Mouse (Mus musculus): ENCODE results near the gene Parp2. TPM values are rescaled to one million over a fixed set of nuclear protein-coding genes. Genes with fewer than 3 reads are reported as not detected.

The Parp2 gene
- polyA plus RNA-seq (2015; fragmentation: Nextera tagmentation; extraction: Ambion mirVana): 43.6 and 48.7 TPM in 2 replicates

GRCm38 (mm10) chr14:50807487-50808072 lies at the start of gene Parp2, which contains the start of gene Ccnb1ip1:
TSS of gene Parp2 (plus strand) at chr14:50807841.
TSS of gene Ccnb1ip1 (minus strand) at chr14:50807732.
- Histone ChIP-seq H3K4me1 (peaks cover 7% of the 10 kb centered on the region), H3K27me3 (replicated peaks) (no peaks in the 10 kb centered on the region), H3K9ac (replicated peaks) (peak within 1 kb of the TSS; percentile 60), H3K4me2 (peak within 1 kb of the TSS; percentile 65), H3K36me3 (peaks cover 21% of the 10 kb centered on the region), H3K27ac (replicated peaks) (peak within 1 kb of the TSS; percentile 92), H3K9me3 (replicated peaks) (no peaks in the 10 kb centered on the region), H3K4me3 (replicated peaks) (peak within 1 kb of the TSS; percentile 58)
- peak; percentile 97 for ATAC-seq (ENCODE audit: low FRiP score)
- WGBS: under 1% methylated on average over 42 of the region's 42 CpGs

- Histone ChIP-seq H3K4me1 (no peaks in the 10 kb centered on the region), H3K4me3 (replicated peaks) (no peak overlapping the region), H3K27me3 (replicated peaks) (no peaks in the 10 kb centered on the region), H3K27ac (replicated peaks) (no peak overlapping the region), H3K36me3 (peaks cover 7% of the 10 kb centered on the region), H3K9ac (replicated peaks) (no peak overlapping the region), H3K9me3 (replicated peaks) (no peaks in the 10 kb centered on the region), H3K4me2 (no peak overlapping the region)
- ATAC-seq (ENCODE audit: low FRiP score): no peak
- 68% methylated on average over 5 of the region's 5 CpGs for WGBS
Measured at GRCm38 (mm10) chr14:50758416-50759085, 49.1 kb upstream of the Parp2 start.

DNA sequence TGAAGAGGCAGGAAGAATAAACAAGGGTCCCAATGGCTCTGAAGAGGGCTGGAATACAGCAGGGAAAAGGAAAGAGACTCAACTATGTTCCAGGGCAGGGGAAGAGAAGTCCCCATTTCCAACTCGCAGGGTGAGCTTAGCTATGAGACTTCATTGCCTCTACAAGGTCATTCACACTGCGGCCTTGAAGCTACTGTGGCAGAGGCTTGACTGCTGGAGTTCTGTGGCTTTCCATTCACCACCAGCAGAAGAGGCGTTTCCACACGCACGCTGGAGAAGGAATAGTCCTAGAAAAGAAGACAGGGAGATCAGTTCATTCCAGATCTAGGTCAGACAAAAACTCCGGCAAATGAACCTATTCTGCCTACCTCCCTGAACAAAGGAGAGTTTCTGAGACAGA lies 41.9 kb upstream of the Parp2 start:
- Histone ChIP-seq H3K27ac (replicated peaks) (no peak overlapping the region), H3K4me3 (replicated peaks) (no peak overlapping the region), H3K9me3 (replicated peaks) (no peaks in the 10 kb centered on the region), H3K9ac (replicated peaks) (no peak overlapping the region), H3K4me1 (no peaks in the 10 kb centered on the region), H3K36me3 (peaks cover 61% of the 10 kb centered on the region), H3K27me3 (replicated peaks) (no peaks in the 10 kb centered on the region), H3K4me2 (no peak overlapping the region)
- 95% methylated on average over 6 of the region's 6 CpGs for WGBS
- ATAC-seq (ENCODE audit: low FRiP score): no peak

DNA sequence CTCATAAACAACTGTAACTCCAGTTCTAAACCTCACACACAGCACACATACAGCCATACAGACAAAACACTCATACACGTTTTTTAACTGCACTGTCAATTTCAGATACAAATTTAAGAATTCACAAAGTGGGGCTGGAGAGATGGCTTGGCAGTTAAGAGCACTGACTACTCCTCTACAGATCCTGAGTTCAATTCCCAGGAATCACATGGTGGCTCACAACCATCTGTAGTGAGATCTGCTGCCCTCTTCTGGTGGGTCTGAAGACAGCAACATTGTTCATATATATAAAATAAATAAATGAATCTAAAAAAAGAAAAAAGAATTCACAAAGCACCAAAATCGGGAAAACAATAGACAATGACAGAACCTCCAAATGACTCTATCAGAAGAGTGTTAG lies 36.3 kb upstream of the Parp2 start:
- Histone ChIP-seq H3K27ac (replicated peaks) (no peak overlapping the region), H3K4me1 (no peaks in the 10 kb centered on the region), H3K27me3 (replicated peaks) (no peaks in the 10 kb centered on the region), H3K4me3 (replicated peaks) (no peak overlapping the region), H3K9me3 (replicated peaks) (no peaks in the 10 kb centered on the region), H3K4me2 (no peak overlapping the region), H3K9ac (replicated peaks) (no peak overlapping the region), H3K36me3 (peaks cover 81% of the 10 kb centered on the region)
- ATAC-seq (ENCODE audit: low FRiP score): no peak
- WGBS: 82% methylated on average over 2 of the region's 2 CpGs

DNA sequence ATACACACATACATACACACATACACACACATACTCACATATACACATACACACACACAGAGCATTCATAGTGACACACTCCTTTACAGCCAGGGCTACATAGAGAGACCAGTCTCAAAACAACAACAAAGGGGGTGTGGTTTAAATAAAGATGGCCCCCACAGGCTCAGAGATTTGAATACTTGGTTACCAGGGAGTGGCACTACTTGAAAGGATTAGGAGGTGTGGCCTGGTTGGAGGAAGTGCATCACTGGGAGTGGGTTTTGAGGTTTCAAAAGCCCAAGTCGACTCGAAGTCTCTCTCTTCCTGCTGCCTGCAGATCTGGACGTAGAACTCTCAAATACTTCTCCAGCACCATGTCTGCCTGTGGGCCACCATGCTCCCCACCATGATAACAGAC lies 25.5 kb upstream of the Parp2 start:
- peaks cover 16% of the 10 kb centered on the region for H3K4me1 ChIP-seq
- ATAC-seq (ENCODE audit: low FRiP score): no peak
- no peak overlapping the region for H3K4me2 ChIP-seq
- no peak overlapping the region for H3K4me3 ChIP-seq (replicated peaks)
- H3K27ac ChIP-seq (replicated peaks): no peak overlapping the region
- 94% methylated on average over 3 of the region's 3 CpGs for WGBS
- no peaks in the 10 kb centered on the region for H3K27me3 ChIP-seq (replicated peaks)
- H3K9ac ChIP-seq (replicated peaks): no peak overlapping the region
- peaks cover 26% of the 10 kb centered on the region for H3K36me3 ChIP-seq
- no peaks in the 10 kb centered on the region for H3K9me3 ChIP-seq (replicated peaks)

DNA sequence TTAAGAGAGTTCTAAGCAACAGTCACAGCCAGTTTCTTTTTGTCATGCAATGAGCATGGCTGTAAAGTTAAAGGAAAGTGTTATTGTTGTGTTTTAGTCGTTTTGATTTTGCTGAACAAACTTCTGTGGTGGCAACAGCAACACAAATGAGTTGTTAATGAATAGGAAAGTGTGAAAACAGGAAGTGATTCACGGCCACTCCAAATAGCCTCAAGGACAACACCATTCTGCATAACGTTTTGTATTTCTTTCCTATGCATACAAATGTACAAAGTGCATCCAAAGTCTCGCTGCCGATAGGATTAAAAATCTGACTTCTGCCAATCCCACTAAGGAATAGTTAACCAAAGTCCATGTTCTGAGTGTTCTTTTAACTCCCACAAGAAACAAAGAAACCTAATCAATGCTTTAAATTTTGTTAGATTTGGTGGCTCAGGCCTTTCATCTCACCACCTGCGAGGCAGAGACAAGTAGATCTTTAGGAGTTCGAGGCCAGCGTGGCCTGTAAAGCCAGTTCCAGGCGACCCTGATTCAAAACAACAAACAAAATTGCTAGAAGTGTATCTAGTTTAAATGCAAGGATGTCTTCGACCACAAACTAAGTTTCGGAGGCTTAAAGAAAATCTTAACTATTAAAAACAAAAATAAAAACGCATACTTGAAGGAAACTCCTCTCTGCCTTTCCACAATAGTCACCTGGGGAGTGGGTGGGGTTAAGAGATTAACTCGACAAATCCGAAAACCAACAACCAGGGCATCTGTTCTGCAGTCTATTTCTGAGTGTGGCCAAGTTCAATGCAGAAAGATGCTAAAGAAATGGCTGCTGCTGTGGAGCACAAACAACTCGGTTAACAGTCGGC lies 23.0 kb upstream of the Parp2 start:
- Histone ChIP-seq H3K27me3 (replicated peaks) (no peaks in the 10 kb centered on the region), H3K36me3 (peaks cover 19% of the 10 kb centered on the region), H3K4me3 (replicated peaks) (peak overlapping the region; percentile 85), H3K9ac (replicated peaks) (peak overlapping the region; percentile 61), H3K4me2 (peak overlapping the region; percentile 56), H3K4me1 (peaks cover 16% of the 10 kb centered on the region), H3K27ac (replicated peaks) (peak overlapping the region; percentile 86), H3K9me3 (replicated peaks) (no peaks in the 10 kb centered on the region)
- WGBS: 25% methylated on average over 16 of the region's 16 CpGs
- ATAC-seq (ENCODE audit: low FRiP score): no peak; the same call in 1 of the 2 replicates

DNA sequence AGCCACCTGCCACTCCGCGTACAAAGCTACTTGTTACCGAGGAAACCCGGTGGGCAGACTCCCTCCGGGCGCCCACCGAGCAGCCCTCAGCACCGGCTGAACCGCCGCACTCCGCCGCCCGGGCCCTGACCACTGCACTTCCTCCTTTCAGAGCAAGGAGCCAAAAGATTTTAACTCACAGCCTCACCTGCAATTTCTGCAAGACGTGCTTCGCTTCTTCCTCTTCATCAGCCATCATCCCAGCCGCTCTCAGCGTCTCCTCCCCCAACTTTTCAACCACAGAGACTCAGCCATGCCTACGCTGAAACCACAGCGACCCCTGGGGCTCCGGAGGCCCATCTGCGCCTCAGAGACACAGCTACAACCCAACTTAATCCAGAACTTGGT lies 22.4 kb upstream of the Parp2 start, which contains the start of gene Ttc5:
Ttc5 (minus strand) TSS at position 269 of the 387 bp plus-strand sequence.
- peak; percentile 97 for ATAC-seq (ENCODE audit: low FRiP score)
- no peaks in the 10 kb centered on the region for H3K27me3 ChIP-seq (replicated peaks)
- peak within 1 kb of the TSS; percentile 85 for H3K4me3 ChIP-seq (replicated peaks)
- H3K27ac ChIP-seq (replicated peaks): peak within 1 kb of the TSS; percentile 86
- H3K36me3 ChIP-seq: peaks cover 18% of the 10 kb centered on the region
- under 1% methylated on average over 21 of the region's 21 CpGs for WGBS
- H3K4me2 ChIP-seq: peak within 1 kb of the TSS; percentile 56
- H3K9me3 ChIP-seq (replicated peaks): no peaks in the 10 kb centered on the region
- H3K9ac ChIP-seq (replicated peaks): peak within 1 kb of the TSS; percentile 61
- peaks cover 16% of the 10 kb centered on the region for H3K4me1 ChIP-seq

DNA sequence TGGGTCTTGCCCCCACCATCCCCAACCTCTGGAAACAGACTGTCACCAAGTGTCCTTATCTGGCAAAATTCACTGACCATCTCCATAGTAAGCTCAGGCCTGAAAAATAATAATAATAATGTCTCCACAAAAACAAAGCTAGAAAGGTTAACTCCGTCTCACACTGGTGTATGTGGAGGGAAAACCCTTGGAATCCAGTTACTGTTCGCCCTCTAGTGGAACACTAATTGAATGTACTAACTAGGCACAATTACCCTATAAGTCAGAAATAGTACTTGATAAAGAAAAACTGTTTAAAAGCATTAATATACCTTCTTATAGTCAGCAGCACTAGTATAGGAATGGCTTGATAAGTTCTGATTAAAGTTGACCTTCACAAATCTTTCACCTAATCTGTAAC lies 19.5 kb upstream of the Parp2 start:
- no peak for ATAC-seq (ENCODE audit: low FRiP score)
- 13% methylated on average over 2 of the region's 2 CpGs for WGBS
- Histone ChIP-seq H3K9me3 (replicated peaks) (no peaks in the 10 kb centered on the region), H3K27ac (replicated peaks) (no peak overlapping the region), H3K4me1 (peaks cover 13% of the 10 kb centered on the region), H3K4me3 (replicated peaks) (no peak overlapping the region), H3K36me3 (no peaks in the 10 kb centered on the region), H3K9ac (replicated peaks) (no peak overlapping the region), H3K27me3 (replicated peaks) (no peaks in the 10 kb centered on the region), H3K4me2 (no peak overlapping the region)

DNA sequence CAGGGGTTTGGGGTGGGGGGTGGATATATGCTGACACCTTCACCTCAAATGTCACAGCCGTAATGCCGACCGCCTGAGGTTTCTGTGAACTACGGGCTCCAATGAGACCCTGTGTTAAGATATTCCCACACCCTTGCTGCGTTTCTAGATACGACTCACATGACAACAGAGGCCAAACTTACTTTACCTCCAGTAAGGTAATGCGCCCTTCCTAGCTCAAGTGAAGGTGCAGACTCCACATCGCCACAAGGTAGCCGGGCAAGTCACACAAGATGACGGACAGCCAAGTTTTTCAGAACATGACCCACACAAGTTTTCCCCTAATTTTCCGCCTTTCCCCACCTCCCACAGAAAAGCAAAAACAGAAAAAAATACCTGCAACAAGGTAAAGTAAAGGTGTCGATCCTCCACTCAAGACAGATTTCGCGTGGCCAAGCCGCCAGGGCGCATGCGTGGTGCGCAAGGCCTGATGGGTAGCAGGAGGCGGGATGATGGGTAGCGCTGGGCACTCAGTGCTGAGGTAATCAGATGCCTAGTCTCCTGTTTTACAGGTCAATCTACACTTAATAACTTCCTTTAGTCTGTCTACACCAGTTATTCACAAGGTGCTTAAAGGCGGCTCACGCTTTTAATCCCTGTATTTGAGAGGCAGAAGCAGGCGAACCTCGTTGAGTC lies 12.2 kb upstream of the Parp2 start:
- 94% methylated on average over 24 of the region's 24 CpGs for WGBS
- Histone ChIP-seq H3K4me1 (peaks cover 3% of the 10 kb centered on the region; the same call in 1 of the 2 replicates), H3K27ac (replicated peaks) (no peak overlapping the region), H3K9ac (replicated peaks) (no peak overlapping the region), H3K4me3 (replicated peaks) (no peak overlapping the region), H3K4me2 (no peak overlapping the region), H3K36me3 (no peaks in the 10 kb centered on the region), H3K9me3 (replicated peaks) (no peaks in the 10 kb centered on the region), H3K27me3 (replicated peaks) (no peaks in the 10 kb centered on the region)
- ATAC-seq (ENCODE audit: low FRiP score): no peak

DNA sequence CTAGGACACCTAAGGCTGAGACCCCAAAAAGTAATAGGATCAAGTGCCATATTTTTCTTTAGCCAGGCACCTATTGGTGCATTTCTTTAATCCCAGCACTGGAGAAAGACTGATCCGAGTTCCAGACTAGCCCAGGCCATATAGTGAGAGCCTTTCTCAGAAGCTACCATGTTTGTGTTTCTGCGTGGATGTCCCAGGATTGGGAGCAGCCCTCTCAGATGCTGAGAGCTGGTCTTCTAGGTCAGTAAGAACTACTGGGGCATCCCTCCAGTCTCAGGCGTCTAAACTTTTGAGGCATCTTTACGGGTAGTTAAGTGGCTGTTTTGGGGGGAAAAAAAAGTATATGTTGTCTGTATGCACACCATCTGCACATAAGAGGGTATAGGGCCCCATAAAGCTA lies 11.7 kb upstream of the Parp2 start:
- 90% methylated on average over 4 of the region's 4 CpGs for WGBS
- Histone ChIP-seq H3K9ac (replicated peaks) (no peak overlapping the region), H3K4me1 (peaks cover 3% of the 10 kb centered on the region; the same call in 1 of the 2 replicates), H3K27ac (replicated peaks) (no peak overlapping the region), H3K36me3 (no peaks in the 10 kb centered on the region), H3K27me3 (replicated peaks) (no peaks in the 10 kb centered on the region), H3K4me3 (replicated peaks) (no peak overlapping the region), H3K9me3 (replicated peaks) (no peaks in the 10 kb centered on the region), H3K4me2 (no peak overlapping the region)
- no peak for ATAC-seq (ENCODE audit: low FRiP score)

DNA sequence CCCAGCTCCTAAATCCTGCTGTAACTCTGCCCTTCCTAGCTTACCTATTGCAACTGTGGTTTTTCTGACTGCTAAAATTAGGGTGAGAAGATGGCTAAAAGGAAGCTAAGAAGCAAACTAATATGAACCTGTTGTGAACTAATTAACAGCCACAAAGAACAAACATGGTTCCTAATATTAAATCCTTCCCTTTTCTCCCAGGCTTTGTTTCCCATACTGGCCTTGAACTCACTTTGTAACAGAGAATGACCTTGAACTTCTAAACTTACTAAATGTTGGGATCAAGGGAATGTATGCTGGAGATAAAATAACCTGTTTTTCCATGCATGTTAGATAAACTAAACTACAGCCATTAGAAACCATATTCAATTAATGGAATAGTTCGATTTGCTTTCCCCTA lies 11.2 kb upstream of the Parp2 start:
- H3K4me3 ChIP-seq (replicated peaks): no peak overlapping the region
- no peak overlapping the region for H3K4me2 ChIP-seq
- H3K27ac ChIP-seq (replicated peaks): no peak overlapping the region
- no peaks in the 10 kb centered on the region for H3K27me3 ChIP-seq (replicated peaks)
- peaks cover 3% of the 10 kb centered on the region; the same call in 1 of the 2 replicates for H3K4me1 ChIP-seq
- 85% methylated on average over 1 of the region's 1 CpGs for WGBS
- H3K36me3 ChIP-seq: no peaks in the 10 kb centered on the region
- H3K9me3 ChIP-seq (replicated peaks): no peaks in the 10 kb centered on the region
- no peak for ATAC-seq (ENCODE audit: low FRiP score)
- H3K9ac ChIP-seq (replicated peaks): no peak overlapping the region
